Mouse (Mus musculus) thymus, adult 2 months (tissue): ENCODE measurements around the gene Fam83b. TPM values are rescaled to one million over a fixed set of nuclear protein-coding genes. Genes with fewer than 3 reads are reported as not detected.

Experiments
- DNase-seq: peaks from one replicate; pipeline ENCODE4 v3.0.0; 2021
- H3K27ac ChIP-seq: fragments of 200-500 bp; 2 replicates; pipeline ENCODE4 v1.5.1; 2012; ENCODE audit warnings: low read length, control low read depth; ENCODE audit not compliant: control insufficient read depth, insufficient read depth
- H3K27me3 ChIP-seq: fragments of 200-500 bp; 2 replicates; pipeline ENCODE4 v1.6.1; 2012; ENCODE audit warnings: mild to moderate bottlenecking, low read length, moderate library complexity, mixed read lengths; ENCODE audit not compliant: control insufficient read depth, insufficient read depth
- H3K36me3 ChIP-seq: fragments of 200-500 bp; 2 replicates; pipeline ENCODE4 v1.6.1; 2012; ENCODE audit warnings: mild to moderate bottlenecking, low read length, moderate library complexity; ENCODE audit not compliant: control insufficient read depth, insufficient read depth
- H3K4me1 ChIP-seq: fragments of 200-500 bp; replicated peaks from 2 replicates; pipeline ENCODE4 v1.6.1; 2012; ENCODE audit warnings: low read length; ENCODE audit not compliant: control insufficient read depth, insufficient read depth
- H3K4me3 ChIP-seq: fragments of 200-500 bp; 2 replicates; pipeline ENCODE4 v1.5.1; 2012; ENCODE audit warnings: mild to moderate bottlenecking, low read length, control low read depth, moderate library complexity; ENCODE audit not compliant: control insufficient read depth, insufficient read depth
- CTCF ChIP-seq: fragments of 200-500 bp; IDR thresholded peaks from 2 replicates; pipeline ENCODE4 v1.5.1; 2012; ENCODE audit warnings: mild to moderate bottlenecking, control low read depth, low read length, moderate library complexity, borderline replicate concordance; ENCODE audit not compliant: control insufficient read depth, poor library complexity, insufficient read depth; ENCODE audit errors: extremely low read depth
- POLR2A ChIP-seq: fragments of 200-500 bp; IDR thresholded peaks from 2 replicates; pipeline ENCODE4 v1.6.1; 2012; ENCODE audit warnings: mild to moderate bottlenecking, low read length, control low read depth, moderate library complexity; ENCODE audit not compliant: control insufficient read depth, poor library complexity, insufficient read depth; ENCODE audit errors: extremely low read depth
- WGBS: fragments of 180-500 bp; shearing (Covaris S2); methylation state at CpG from one replicate; pipeline ENCODE4 v1.1.7; 2018; 5-methylcytosine and 5-hydroxymethylcytosine counted together
- polyA plus RNA-seq: library from polyadenylated mRNA; depleted of rRNA; stranded (reverse); fragments of >200 nt; gene quantifications from 2 replicates; pipeline ENCODE4 v1.2.3, GENCODE M21; 2012; rRNA removed

Fam83b gene
- polyA plus RNA-seq, 1 experiment, result 0.20 TPM

DNA sequence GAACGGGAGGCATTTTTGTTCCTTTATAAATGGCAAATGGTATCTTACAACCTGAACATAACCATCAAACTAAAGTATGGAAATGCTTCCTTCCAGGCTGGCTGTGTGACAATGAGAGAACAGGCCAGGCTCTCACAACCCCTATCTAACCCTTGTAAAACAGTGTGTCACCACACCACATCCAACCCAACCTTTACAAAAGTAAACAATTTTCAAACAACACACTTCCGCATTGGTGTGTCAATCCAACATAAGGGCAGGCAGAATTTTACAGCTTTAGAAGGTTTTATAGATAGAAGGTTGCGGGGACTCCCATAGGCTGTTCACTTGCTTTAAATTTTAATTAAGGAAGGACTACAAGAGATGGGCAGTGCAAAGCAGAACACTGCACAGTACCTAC lies 77.2 kb downstream of the Fam83b start:
- 98% methylated on average over 3 of the region's 3 CpGs for WGBS
- Histone ChIP-seq H3K36me3 (no peaks in the 10 kb centered on the region), H3K27me3 (no peaks in the 10 kb centered on the region), H3K27ac (no peak overlapping the region), H3K4me1 (no peaks in the 10 kb centered on the region), H3K4me3 (no peak overlapping the region)
- DNase-seq, result no peak
- TF ChIP-seq CTCF (no peak), POLR2A (no peak)

DNA sequence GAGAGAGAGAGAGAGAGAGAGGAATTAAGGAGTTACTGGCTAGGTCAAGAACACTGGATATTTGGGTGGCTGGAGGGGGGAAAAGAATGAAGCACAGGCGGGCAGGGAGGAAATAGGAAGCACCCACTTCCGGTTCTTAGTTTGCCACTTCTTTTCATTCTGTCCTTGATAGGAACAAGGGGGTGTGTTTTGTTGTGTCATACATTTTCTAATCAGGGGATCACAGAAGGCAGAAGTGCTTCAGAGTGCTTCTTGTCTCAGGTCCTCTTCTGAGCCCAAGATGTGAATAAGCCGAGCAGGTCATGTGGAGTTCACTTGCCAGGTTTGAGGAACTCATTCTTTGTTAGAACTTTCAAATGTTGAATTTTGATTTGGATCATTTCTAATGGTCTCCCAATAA lies 86.8 kb downstream of the Fam83b start:
- WGBS, result 11% methylated on average over 3 of the region's 3 CpGs
- Histone ChIP-seq H3K4me1 (no peaks in the 10 kb centered on the region), H3K27me3 (no peaks in the 10 kb centered on the region), H3K27ac (no peak overlapping the region), H3K4me3 (no peak overlapping the region), H3K36me3 (no peaks in the 10 kb centered on the region)
- DNase-seq, result no peak
- TF ChIP-seq CTCF, result no peak

DNA sequence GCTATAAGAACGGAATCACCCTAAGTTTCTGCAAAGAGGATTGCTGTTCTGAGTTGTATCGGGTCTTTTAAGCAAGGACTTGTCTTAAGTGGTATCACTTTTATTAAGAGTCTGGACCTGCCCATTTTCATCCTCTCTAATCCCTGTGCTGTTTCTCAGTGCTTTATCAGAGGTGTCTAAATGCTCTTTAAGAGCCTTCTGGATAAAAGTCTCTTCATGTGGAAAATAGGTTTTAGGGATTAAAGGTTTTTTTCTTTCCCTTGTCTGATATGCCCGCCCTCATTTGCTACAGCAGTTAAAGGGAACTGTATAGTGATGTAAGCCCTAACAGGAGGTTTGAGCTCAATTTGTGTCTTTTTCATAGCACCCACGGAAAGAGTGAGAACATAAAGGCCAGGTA lies 97.4 kb downstream of the Fam83b start:
- Histone ChIP-seq H3K4me1 (no peaks in the 10 kb centered on the region), H3K27ac (no peak overlapping the region), H3K27me3 (no peaks in the 10 kb centered on the region), H3K36me3 (no peaks in the 10 kb centered on the region), H3K4me3 (no peak overlapping the region)
- DNase-seq, result no peak
- 88% methylated on average over 4 of the region's 4 CpGs for WGBS
- TF ChIP-seq CTCF (no peak), POLR2A (no peak)

DNA sequence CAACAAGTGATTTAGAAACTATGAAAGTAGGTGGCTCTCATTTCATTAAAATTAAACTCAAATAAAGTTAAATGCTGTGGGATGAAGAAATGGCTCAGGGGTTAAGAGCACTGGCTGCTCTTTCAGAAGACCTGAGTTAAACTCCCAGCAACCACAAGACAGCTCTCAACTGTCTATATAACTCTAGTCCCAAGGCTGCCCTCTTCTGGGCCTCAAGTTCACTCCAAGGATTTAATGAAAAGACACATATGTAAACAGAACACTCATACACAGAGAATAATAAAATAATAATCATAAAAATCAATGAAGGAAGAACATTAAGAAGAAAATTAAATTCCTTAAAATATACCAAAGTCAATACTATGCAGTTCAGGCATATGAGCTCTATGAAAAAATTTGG lies 105.4 kb downstream of the Fam83b start:
- Histone ChIP-seq H3K36me3 (no peaks in the 10 kb centered on the region), H3K27me3 (no peaks in the 10 kb centered on the region), H3K27ac (no peak overlapping the region), H3K4me3 (no peak overlapping the region), H3K4me1 (no peaks in the 10 kb centered on the region)
- DNase-seq, result no peak
- TF ChIP-seq CTCF (no peak), POLR2A (no peak)

DNA sequence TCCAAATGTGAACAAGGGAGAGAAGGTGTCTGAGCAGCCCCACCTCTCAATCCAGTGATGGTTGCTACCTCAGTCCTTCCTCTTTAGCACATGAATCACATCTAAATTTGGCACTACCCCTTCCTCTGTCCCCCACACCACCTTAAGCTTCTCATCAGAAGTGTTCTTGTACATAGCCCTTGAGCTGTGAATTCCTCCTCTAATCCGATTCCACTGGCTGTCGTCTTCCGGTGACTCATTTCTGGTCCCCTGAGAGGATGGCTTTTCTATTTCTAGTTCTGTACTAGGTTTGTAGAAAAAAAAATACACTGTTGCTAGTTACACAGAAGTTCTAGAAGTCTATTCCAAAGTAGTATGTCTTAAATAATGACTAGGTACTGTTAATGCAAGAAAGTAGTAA lies 111.2 kb downstream of the Fam83b start:
- no peak overlapping the region for H3K4me3 ChIP-seq
- DNase-seq, result no peak
- no peaks in the 10 kb centered on the region for H3K27me3 ChIP-seq
- H3K4me1 ChIP-seq, result no peaks in the 10 kb centered on the region
- TF ChIP-seq CTCF (no peak), POLR2A (no peak)
- H3K27ac ChIP-seq, result no peak overlapping the region
- no peaks in the 10 kb centered on the region for H3K36me3 ChIP-seq
- 94% methylated on average over 3 of the region's 3 CpGs for WGBS

Other genes starting within 250 kb of the Fam83b start
- not detected in 2 replicates for gene Hcrtr2, start 243.3 kb downstream of the Fam83b start, polyA plus RNA-seq